Mouse (Mus musculus): ENCODE measurements around the gene Nf2. TPM values are rescaled to one million over a fixed set of nuclear protein-coding genes. Genes with fewer than 3 reads are reported as not detected.
A peak's percentile ranks its signal among the peaks of the same experiment; 100 is the strongest.

Gene Nf2
- polyA plus RNA-seq, 2 experiments = 10.7 to 12.1 TPM

- no peak overlapping the region for H3K4me3 ChIP-seq (ENCODE audit: insufficient read depth in 1 of 2, low read depth in 2 of 2, low read length in 2 of 2)
These were observed 33.7 kb upstream of the Nf2 start for GRCm38 (mm10) chr11:4882892-4883627.

GRCm38 (mm10) chr11:4881087-4881486 lies 31.8 kb upstream of the Nf2 start:
- Histone ChIP-seq H3K36me3 (replicated peaks; ENCODE audit: control insufficient read depth, insufficient read depth, low read depth) (no peaks in the 10 kb centered on the region), H3K4me1 (replicated peaks; ENCODE audit: control insufficient read depth in 2 of 2, insufficient read depth in 2 of 2, low read length in 1 of 2) (peaks cover 0 to 6% of the 10 kb centered on the region in 2 experiments; a peak in 2 of 4 replicates), H3K9me3 (ENCODE audit: control insufficient read depth, low read length) (no peaks in the 10 kb centered on the region), H3K27me3 (ENCODE audit: control insufficient read depth, insufficient read depth, low read length) (no peaks in the 10 kb centered on the region), H3K9ac (replicated peaks) (no peak overlapping the region), H3K27ac (no peak overlapping the region), H3K4me3 (ENCODE audit: insufficient read depth in 1 of 2, low read depth in 2 of 2, low read length in 2 of 2) (no peak overlapping the region), H3K4me2 (ENCODE audit: low read depth) (no peak overlapping the region)
- WGBS (ENCODE audit: insufficient replicate concordance) = 62% methylated on average over 4 of the region's 4 CpGs
- TF ChIP-seq EP300 (IDR thresholded peaks at IDR 0.05; ENCODE audit: low read depth) = no peak
- TF ChIP-seq CTCF (IDR thresholded peaks at IDR 0.05; ENCODE audit: low read depth) = no peak
- ATAC-seq (ENCODE audit: insufficient read depth) (no peak), DNase-seq (ENCODE audit: low read depth in 3 of 3, low spot score in 3 of 3) (no peak)

More at GRCm38 (mm10) chr11:4882892-4883627, 33.7 kb upstream of the Nf2 start:
- H3K4me1 ChIP-seq (replicated peaks; ENCODE audit: control insufficient read depth in 2 of 2, insufficient read depth in 2 of 2, low read length in 1 of 2) = peaks cover 0 to 6% of the 10 kb centered on the region in 2 experiments; a peak in 2 of 4 replicates
- peak; percentile 77 for ATAC-seq (ENCODE audit: insufficient read depth)
- WGBS (ENCODE audit: insufficient replicate concordance) = 57% methylated on average over 14 of the region's 14 CpGs
- no peaks in the 10 kb centered on the region for H3K27me3 ChIP-seq (ENCODE audit: control insufficient read depth, insufficient read depth, low read length)
- peak overlapping the region; percentile 36; the same call in 1 of the 2 replicates for H3K4me2 ChIP-seq (ENCODE audit: low read depth)
- DNase-seq (ENCODE audit: low read depth in 3 of 3, low spot score in 3 of 3) = peak; percentile 35 to 44 (median 41)
- H3K27ac ChIP-seq = no peak overlapping the region
- H3K36me3 ChIP-seq (replicated peaks; ENCODE audit: control insufficient read depth, insufficient read depth, low read depth) = no peaks in the 10 kb centered on the region; the same call in 1 of the 2 replicates
- no peaks in the 10 kb centered on the region for H3K9me3 ChIP-seq (ENCODE audit: control insufficient read depth, low read length)
- no peak overlapping the region for H3K9ac ChIP-seq (replicated peaks)
- TF ChIP-seq CTCF (IDR thresholded peaks at IDR 0.05; ENCODE audit: low read depth) (peak; percentile 68), EP300 (IDR thresholded peaks at IDR 0.05; ENCODE audit: low read depth) (no peak)

DNA sequence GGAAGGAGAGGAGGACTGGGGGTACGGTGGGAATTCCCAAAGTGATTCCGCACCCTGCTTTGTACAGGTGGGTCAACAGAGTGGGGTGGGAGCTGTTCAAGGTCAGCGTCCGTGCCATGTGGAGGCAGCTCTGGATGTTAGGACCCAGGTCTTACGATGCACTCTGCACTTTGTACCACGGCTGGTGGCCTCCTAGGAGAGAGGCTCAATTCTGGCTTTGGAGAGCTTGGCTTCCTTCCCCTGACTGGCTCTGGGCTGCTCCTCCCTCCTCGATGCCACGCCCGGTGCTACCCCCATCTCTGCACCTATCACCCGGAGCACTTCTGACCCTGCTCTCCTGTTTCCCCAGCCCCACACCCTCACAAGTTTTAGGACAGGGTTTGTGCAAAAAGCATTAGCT lies 25.2 kb upstream of the Nf2 start:
- ATAC-seq (ENCODE audit: insufficient read depth) (peak; percentile 73), DNase-seq (ENCODE audit: low read depth in 3 of 3, low spot score in 3 of 3) (peak in 1 of 3 experiments; percentile 34)
- TF ChIP-seq EP300 (IDR thresholded peaks at IDR 0.05; ENCODE audit: low read depth) (no peak), CTCF (IDR thresholded peaks at IDR 0.05; ENCODE audit: low read depth) (no peak)
- 12% methylated on average over 10 of the region's 10 CpGs for WGBS (ENCODE audit: insufficient replicate concordance)
- Histone ChIP-seq H3K9ac (replicated peaks) (peak overlapping the region; percentile 51), H3K9me3 (ENCODE audit: control insufficient read depth, low read length) (no peaks in the 10 kb centered on the region), H3K4me2 (ENCODE audit: low read depth) (peak overlapping the region; percentile 80), H3K27ac (peak overlapping the region; percentile 4; the same call in 1 of the 2 replicates), H3K36me3 (replicated peaks; ENCODE audit: control insufficient read depth, insufficient read depth, low read depth) (no peaks in the 10 kb centered on the region), H3K4me1 (replicated peaks; ENCODE audit: control insufficient read depth in 2 of 2, insufficient read depth in 2 of 2, low read length in 1 of 2) (peaks cover 7 to 17% of the 10 kb centered on the region in 2 experiments), H3K4me3 (ENCODE audit: insufficient read depth in 1 of 2, low read depth in 2 of 2, low read length in 2 of 2) (peak overlapping the region; percentile 63 to 64), H3K27me3 (ENCODE audit: control insufficient read depth, insufficient read depth, low read length) (no peaks in the 10 kb centered on the region)

DNA sequence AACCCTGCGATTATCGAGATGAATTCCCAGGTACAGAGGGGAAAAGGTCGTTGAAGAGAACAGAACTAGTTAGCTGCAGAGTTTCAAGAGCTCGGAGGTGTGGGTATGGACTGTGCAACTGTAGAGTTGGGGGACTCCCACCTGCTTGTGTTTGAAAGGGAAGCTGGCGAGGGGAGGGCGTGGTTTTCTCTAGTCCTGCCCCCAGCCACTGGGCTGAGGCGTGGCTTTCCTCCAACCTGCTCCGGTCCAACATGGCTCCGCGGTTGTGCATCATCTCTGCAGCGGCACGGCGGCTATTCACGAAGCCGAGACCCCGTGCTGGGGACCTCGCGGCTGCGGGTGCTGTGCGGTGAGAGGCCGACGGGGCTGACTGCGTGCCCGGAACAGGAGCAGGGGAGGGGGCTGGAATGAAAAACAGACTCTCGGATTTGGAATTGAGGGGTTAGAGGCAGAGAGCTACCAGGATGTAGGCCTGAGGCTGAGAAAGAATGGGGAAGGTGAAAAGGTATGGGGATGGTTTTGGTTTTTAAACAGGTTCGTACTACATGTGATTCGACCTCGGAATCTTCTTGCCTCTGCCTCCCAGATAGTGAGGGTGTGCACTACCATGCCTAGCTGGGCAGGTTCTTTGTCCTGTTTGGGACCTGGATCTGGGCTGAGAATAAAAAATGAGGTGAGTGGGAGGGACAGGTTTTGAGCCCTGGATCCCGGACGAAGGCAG lies 24.6 kb upstream of the Nf2 start, which contains the start of gene Nipsnap1:
Gene Nipsnap1 (plus strand): TSS at position 197 of the 721 bp plus-strand sequence.
- peak; percentile 77 for ATAC-seq (ENCODE audit: insufficient read depth)
- peaks cover 7 to 16% of the 10 kb centered on the region in 2 experiments for H3K4me1 ChIP-seq (replicated peaks; ENCODE audit: control insufficient read depth in 2 of 2, insufficient read depth in 2 of 2, low read length in 1 of 2)
- TF ChIP-seq CTCF (IDR thresholded peaks at IDR 0.05; ENCODE audit: low read depth) (no peak), EP300 (IDR thresholded peaks at IDR 0.05; ENCODE audit: low read depth) (no peak)

More for the DNA sequence above, 24.6 kb upstream of the Nf2 start, which contains the start of gene Nipsnap1:
- H3K4me2 ChIP-seq (ENCODE audit: low read depth) = peak within 1 kb of the TSS; percentile 80
- H3K27me3 ChIP-seq (ENCODE audit: control insufficient read depth, insufficient read depth, low read length) = no peaks in the 10 kb centered on the region
- H3K9ac ChIP-seq (replicated peaks) = peak within 1 kb of the TSS; percentile 51
- peak in 2 of 3 experiments; percentile 52 to 61 for DNase-seq (ENCODE audit: low read depth in 3 of 3, low spot score in 3 of 3)
- 2% methylated on average over 30 of the region's 30 CpGs for WGBS (ENCODE audit: insufficient replicate concordance)
- peak within 1 kb of the TSS; percentile 4; the same call in 1 of the 2 replicates for H3K27ac ChIP-seq
- no peaks in the 10 kb centered on the region for H3K36me3 ChIP-seq (replicated peaks; ENCODE audit: control insufficient read depth, insufficient read depth, low read depth)
- H3K9me3 ChIP-seq (ENCODE audit: control insufficient read depth, low read length) = no peaks in the 10 kb centered on the region
- peak within 1 kb of the TSS; percentile 63 to 64 for H3K4me3 ChIP-seq (ENCODE audit: insufficient read depth in 1 of 2, low read depth in 2 of 2, low read length in 2 of 2)
